Mouse (Mus musculus): ENCODE measurements around the gene Nrd1. TPM values are rescaled to one million over a fixed set of nuclear protein-coding genes. Genes with fewer than 3 reads are reported as not detected.

Gene Nrd1
- polyA plus RNA-seq, 1 experiment from 2014 or later, result 73.1 TPM

GRCm38 (mm10) chr4:109106594-109106993 lies 106.1 kb downstream of the Nrd1 start:
- Histone ChIP-seq H3K4me3 (no peak overlapping the region), H3K36me3 (replicated peaks) (peaks cover under 1% of the 10 kb centered on the region), H3K4me1 (no peaks in the 10 kb centered on the region), H3K27ac (no peak overlapping the region), H3K9me3 (no peaks in the 10 kb centered on the region), H3K27me3 (ENCODE audit: poor library complexity, severe bottlenecking) (no peaks in the 10 kb centered on the region)
- no peak for DNase-seq (ENCODE audit: extremely low spot score, low spot score)

GRCm38 (mm10) chr4:109109012-109109411 lies 108.6 kb downstream of the Nrd1 start:
- 88% methylated on average over 6 of the region's 6 CpGs for WGBS
- DNase-seq (ENCODE audit: extremely low spot score, low spot score), result no peak
- Histone ChIP-seq H3K9me3 (no peaks in the 10 kb centered on the region), H3K4me3 (no peak overlapping the region), H3K4me1 (peaks cover 9% of the 10 kb centered on the region), H3K27me3 (ENCODE audit: poor library complexity, severe bottlenecking) (no peaks in the 10 kb centered on the region), H3K36me3 (replicated peaks) (no peaks in the 10 kb centered on the region), H3K27ac (no peak overlapping the region)

- Histone ChIP-seq H3K4me3 (no peak overlapping the region), H3K27me3 (ENCODE audit: poor library complexity, severe bottlenecking) (no peaks in the 10 kb centered on the region), H3K9me3 (no peaks in the 10 kb centered on the region), H3K4me1 (peaks cover 9% of the 10 kb centered on the region), H3K36me3 (replicated peaks) (no peaks in the 10 kb centered on the region), H3K27ac (no peak overlapping the region)
- 93% methylated on average over 10 of the region's 10 CpGs for WGBS
- no peak for DNase-seq (ENCODE audit: extremely low spot score, low spot score)
Measured at GRCm38 (mm10) chr4:109109686-109110085, 109.2 kb downstream of the Nrd1 start.

- H3K4me3 ChIP-seq, result no peak overlapping the region
- H3K27ac ChIP-seq, result no peak overlapping the region
- no peaks in the 10 kb centered on the region for H3K27me3 ChIP-seq (ENCODE audit: poor library complexity, severe bottlenecking)
- peaks cover 9% of the 10 kb centered on the region for H3K4me1 ChIP-seq
- no peak for DNase-seq (ENCODE audit: extremely low spot score, low spot score)
- WGBS, result 84% methylated on average over 2 of the region's 2 CpGs
- no peaks in the 10 kb centered on the region for H3K36me3 ChIP-seq (replicated peaks)
- no peaks in the 10 kb centered on the region for H3K9me3 ChIP-seq
Measured at GRCm38 (mm10) chr4:109110978-109111377, 110.5 kb downstream of the Nrd1 start.

MicroRNAs within 50 kb of the gene (microRNA counts, 519-probe panel; counts per million panel counts)
- microRNA mmu-miR-761, result 341 counts per million, percentile 65 among the panel's probes with 10 or more counts

Small RNAs within 50 kb of the gene (microRNA-seq; reads per million reads assigned to microRNA genes)
- not detected for gene Mir761

Other genes starting within 250 kb of the Nrd1 start
- gene Zfyve9, start 219.9 kb upstream of the Nrd1 start, polyA plus RNA-seq (2016; fragmentation: Nextera tagmentation; extraction: Ambion mirVana), result 5.2 and 5.3 TPM in 2 replicates
- gene Btf3l4, start 167.0 kb upstream of the Nrd1 start, polyA plus RNA-seq (2016; fragmentation: Nextera tagmentation; extraction: Ambion mirVana), result 213 and 218 TPM in 2 replicates
- gene Txndc12, start 166.1 kb upstream of the Nrd1 start, polyA plus RNA-seq (2016; fragmentation: Nextera tagmentation; extraction: Ambion mirVana), result 91.5 and 94.5 TPM in 2 replicates
- gene Kti12, start 152.9 kb upstream of the Nrd1 start, polyA plus RNA-seq (2016; fragmentation: Nextera tagmentation; extraction: Ambion mirVana), result 64.1 and 65.3 TPM in 2 replicates
- gene A730015C16Rik, start 152.0 kb upstream of the Nrd1 start, polyA plus RNA-seq (2016; fragmentation: Nextera tagmentation; extraction: Ambion mirVana), result 1.4 and 1.7 TPM in 2 replicates
- 17.8 and 19.6 TPM in 2 replicates for gene Rab3b, start 121.6 kb upstream of the Nrd1 start, polyA plus RNA-seq (2016; fragmentation: Nextera tagmentation; extraction: Ambion mirVana)
- 53.1 and 59.6 TPM in 2 replicates for gene Osbpl9, start 201.6 kb downstream of the Nrd1 start, polyA plus RNA-seq (2016; fragmentation: Nextera tagmentation; extraction: Ambion mirVana)
- gene Calr4, start 233.8 kb downstream of the Nrd1 start, polyA plus RNA-seq (2016; fragmentation: Nextera tagmentation; extraction: Ambion mirVana), result 0.10 TPM in 1 of 2 replicates, not detected in the other